Mouse (Mus musculus) small intestine, adult 2 months (tissue): ENCODE data around the gene Smarce1. TPM values are rescaled to one million over a fixed set of nuclear protein-coding genes. Genes with fewer than 3 reads are reported as not detected.

Experiments
- H3K27ac ChIP-seq: fragments of 200-500 bp; 2 replicates; pipeline ENCODE4 v1.5.1; 2012; ENCODE audit warnings: low read depth, low read length, control low read depth, inconsistent platforms; ENCODE audit not compliant: insufficient read depth
- H3K27me3 ChIP-seq: fragments of 200-500 bp; 2 replicates; pipeline ENCODE4 v1.6.1; 2012; ENCODE audit warnings: mild to moderate bottlenecking, moderate library complexity, low read length, inconsistent platforms; ENCODE audit not compliant: control insufficient read depth, insufficient read depth
- H3K36me3 ChIP-seq: fragments of 200-500 bp; 2 replicates; pipeline ENCODE4 v1.6.1; 2012; ENCODE audit warnings: mild to moderate bottlenecking, low read length, control low read depth, inconsistent platforms; ENCODE audit not compliant: control insufficient read depth, insufficient read depth
- H3K4me1 ChIP-seq: fragments of 200-500 bp; 2 replicates; pipeline ENCODE4 v1.6.1; 2012; ENCODE audit warnings: low read length, inconsistent platforms, mixed read lengths; ENCODE audit not compliant: control insufficient read depth, insufficient read depth, insufficient read length
- H3K4me3 ChIP-seq: fragments of 200-500 bp; 2 replicates; pipeline ENCODE4 v1.5.1; 2012; ENCODE audit warnings: low read depth, mild to moderate bottlenecking, control low read depth, inconsistent platforms, low read length, moderate library complexity
- CTCF ChIP-seq: fragments of 200-500 bp; IDR thresholded peaks from 2 replicates; pipeline ENCODE4 v1.5.1; 2012; ENCODE audit warnings: low read depth, mild to moderate bottlenecking, control low read depth, inconsistent platforms, low read length, moderate library complexity, mixed read lengths; ENCODE audit not compliant: insufficient replicate concordance, insufficient read length; ENCODE audit errors: extremely low read depth
- POLR2A ChIP-seq: fragments of 200-500 bp; IDR thresholded peaks from 2 replicates; pipeline ENCODE4 v1.6.1; 2012; ENCODE audit warnings: low read depth, mild to moderate bottlenecking, control low read depth, inconsistent platforms, low read length, moderate library complexity
- WGBS: fragments of 180-500 bp; shearing (Covaris S2); methylation state at CpG from one replicate; pipeline ENCODE4 v1.1.7; 2018; 5-methylcytosine and 5-hydroxymethylcytosine counted together
- polyA plus RNA-seq: library from polyadenylated mRNA; depleted of rRNA; stranded (reverse); fragments of >200 nt; gene quantifications from 2 replicates; pipeline ENCODE4 v1.2.3, GENCODE M21; 2012

Smarce1 gene
- polyA plus RNA-seq, 1 experiment, result 6.9 TPM

- no peaks in the 10 kb centered on the region for H3K36me3 ChIP-seq
- TF ChIP-seq CTCF, result no peak
- TF ChIP-seq POLR2A, result no peak
- H3K4me1 ChIP-seq, result peaks cover 5% of the 10 kb centered on the region; the same call in 1 of the 2 replicates
- H3K27ac ChIP-seq, result no peak overlapping the region
- 33% methylated on average over 11 of the region's 11 CpGs for WGBS
- H3K27me3 ChIP-seq, result no peaks in the 10 kb centered on the region
- no peak overlapping the region for H3K4me3 ChIP-seq
These were observed 48.2 kb downstream of the Smarce1 start for GRCm38 (mm10) chr11:99182575-99182974.

GRCm38 (mm10) chr11:99180071-99180470 lies 50.7 kb downstream of the Smarce1 start:
- H3K36me3 ChIP-seq, result no peaks in the 10 kb centered on the region
- H3K27ac ChIP-seq, result no peak overlapping the region
- no peaks in the 10 kb centered on the region for H3K27me3 ChIP-seq
- H3K4me1 ChIP-seq, result peaks cover 5% of the 10 kb centered on the region; the same call in 1 of the 2 replicates
- TF ChIP-seq POLR2A, result no peak
- no peak for TF ChIP-seq CTCF
- H3K4me3 ChIP-seq, result no peak overlapping the region
- WGBS, result 80% methylated on average over 5 of the region's 5 CpGs

- Histone ChIP-seq H3K4me1 (peaks cover 5% of the 10 kb centered on the region; the same call in 1 of the 2 replicates), H3K27me3 (no peaks in the 10 kb centered on the region), H3K4me3 (no peak overlapping the region), H3K27ac (no peak overlapping the region), H3K36me3 (no peaks in the 10 kb centered on the region)
- TF ChIP-seq POLR2A (no peak), CTCF (no peak)
- 58% methylated on average over 2 of the region's 3 CpGs for WGBS
These were observed 53.0 kb downstream of the Smarce1 start for GRCm38 (mm10) chr11:99177925-99178198.

GRCm38 (mm10) chr11:99177054-99177924 lies 53.5 kb downstream of the Smarce1 start:
- no peak overlapping the region for H3K27ac ChIP-seq
- no peak overlapping the region for H3K4me3 ChIP-seq
- H3K4me1 ChIP-seq, result peaks cover 5% of the 10 kb centered on the region; the same call in 1 of the 2 replicates
- 69% methylated on average over 5 of the region's 5 CpGs for WGBS
- H3K27me3 ChIP-seq, result no peaks in the 10 kb centered on the region
- H3K36me3 ChIP-seq, result no peaks in the 10 kb centered on the region
- TF ChIP-seq POLR2A, result no peak
- TF ChIP-seq CTCF, result no peak

GRCm38 (mm10) chr11:99172002-99172401 lies 58.8 kb downstream of the Smarce1 start:
- 83% methylated on average over 4 of the region's 4 CpGs for WGBS
- Histone ChIP-seq H3K4me1 (no peaks in the 10 kb centered on the region; the same call in 1 of the 2 replicates), H3K27me3 (no peaks in the 10 kb centered on the region)

GRCm38 (mm10) chr11:99171442-99171841 lies 59.4 kb downstream of the Smarce1 start:
- Histone ChIP-seq H3K27ac (no peak overlapping the region), H3K4me3 (no peak overlapping the region), H3K36me3 (no peaks in the 10 kb centered on the region), H3K27me3 (no peaks in the 10 kb centered on the region), H3K4me1 (no peaks in the 10 kb centered on the region; the same call in 1 of the 2 replicates)
- TF ChIP-seq CTCF (no peak), POLR2A (no peak)
- 54% methylated on average over 2 of the region's 2 CpGs for WGBS

More at GRCm38 (mm10) chr11:99172002-99172401, 58.8 kb downstream of the Smarce1 start:
- no peak for TF ChIP-seq POLR2A
- no peak for TF ChIP-seq CTCF
- Histone ChIP-seq H3K4me3 (no peak overlapping the region), H3K27ac (no peak overlapping the region), H3K36me3 (no peaks in the 10 kb centered on the region)

- H3K4me3 ChIP-seq, result no peak overlapping the region
- no peaks in the 10 kb centered on the region; the same call in 1 of the 2 replicates for H3K4me1 ChIP-seq
- no peaks in the 10 kb centered on the region for H3K27me3 ChIP-seq
- no peak for TF ChIP-seq POLR2A
- TF ChIP-seq CTCF, result no peak
- no peaks in the 10 kb centered on the region for H3K36me3 ChIP-seq
- no peak overlapping the region for H3K27ac ChIP-seq
- WGBS, result 76% methylated on average over 12 of the region's 12 CpGs
These were observed 60.1 kb downstream of the Smarce1 start for GRCm38 (mm10) chr11:99170547-99171267.
